Mouse (Mus musculus) CH12F3 (cell line): Measurements from ENCODE around the gene Pde4c.

Source experiments
- in situ Hi-C: fragments of 300-500 bp; cut with MboI; formaldehyde crosslinking; loops from 2 replicates; pipeline ENCODE4 v1.14.3; 2020; ENCODE audit warnings: low sequenced_read_pairs

Pde4c gene

DNA sequence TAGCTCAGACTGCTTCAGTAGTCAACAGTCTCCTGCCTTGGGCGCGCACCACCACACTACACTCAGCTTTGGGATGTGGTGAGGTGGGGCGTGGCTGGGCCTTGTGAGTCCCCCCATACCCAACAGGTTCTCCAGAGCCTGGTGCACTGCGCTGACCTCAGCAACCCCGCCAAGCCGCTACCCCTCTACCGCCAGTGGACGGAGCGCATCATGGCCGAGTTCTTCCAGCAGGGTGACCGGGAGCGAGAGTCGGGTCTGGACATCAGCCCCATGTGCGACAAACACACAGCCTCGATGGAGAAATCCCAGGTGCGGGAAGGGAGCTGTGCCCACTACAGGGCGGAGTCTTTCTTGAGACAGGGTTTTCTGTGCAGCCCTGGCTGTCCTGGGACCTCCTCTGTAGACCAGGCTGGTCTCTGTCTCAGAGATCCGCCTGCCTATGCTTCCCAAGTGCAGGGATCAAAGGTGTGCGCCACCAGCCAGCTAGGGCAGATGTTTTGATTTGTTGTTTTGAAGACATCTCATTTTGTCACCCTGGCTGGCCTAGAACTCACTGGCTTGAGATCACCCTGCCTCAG is 25.7 kb downstream of the Pde4c start:
- in situ Hi-C loops: loop anchor here (5.0 kb wide), 1 partner anchor 37 kb away; no protein-coding TSS in a partner anchor

DNA sequence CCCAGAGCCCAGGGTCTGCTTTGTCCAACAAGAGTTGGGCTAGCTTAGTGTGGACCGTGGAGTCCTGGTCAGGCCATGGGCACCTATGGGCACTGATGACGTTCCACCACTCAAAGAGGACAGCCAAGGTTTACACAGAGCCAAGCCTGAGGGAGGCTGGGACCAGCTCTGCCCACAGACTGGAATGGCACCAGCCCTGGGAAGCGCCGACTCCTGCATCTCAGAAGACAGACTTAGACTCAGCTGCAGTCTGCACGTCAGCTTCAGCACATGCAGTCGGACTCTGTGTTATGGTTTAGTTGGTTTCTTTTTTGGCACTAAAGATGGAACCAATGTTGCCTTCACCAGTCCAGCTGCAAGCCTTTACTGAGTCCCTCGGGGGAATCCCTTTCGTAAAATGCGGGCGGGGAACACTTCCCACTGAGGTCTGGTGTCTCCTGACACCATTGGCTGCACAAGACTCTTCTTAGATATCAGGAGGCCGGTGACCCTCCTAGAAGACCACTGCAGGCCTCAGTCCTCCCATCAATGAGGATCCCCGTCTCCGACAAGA is 26.7 kb downstream of the Pde4c start:
- in situ Hi-C loops: no loop called here

DNA sequence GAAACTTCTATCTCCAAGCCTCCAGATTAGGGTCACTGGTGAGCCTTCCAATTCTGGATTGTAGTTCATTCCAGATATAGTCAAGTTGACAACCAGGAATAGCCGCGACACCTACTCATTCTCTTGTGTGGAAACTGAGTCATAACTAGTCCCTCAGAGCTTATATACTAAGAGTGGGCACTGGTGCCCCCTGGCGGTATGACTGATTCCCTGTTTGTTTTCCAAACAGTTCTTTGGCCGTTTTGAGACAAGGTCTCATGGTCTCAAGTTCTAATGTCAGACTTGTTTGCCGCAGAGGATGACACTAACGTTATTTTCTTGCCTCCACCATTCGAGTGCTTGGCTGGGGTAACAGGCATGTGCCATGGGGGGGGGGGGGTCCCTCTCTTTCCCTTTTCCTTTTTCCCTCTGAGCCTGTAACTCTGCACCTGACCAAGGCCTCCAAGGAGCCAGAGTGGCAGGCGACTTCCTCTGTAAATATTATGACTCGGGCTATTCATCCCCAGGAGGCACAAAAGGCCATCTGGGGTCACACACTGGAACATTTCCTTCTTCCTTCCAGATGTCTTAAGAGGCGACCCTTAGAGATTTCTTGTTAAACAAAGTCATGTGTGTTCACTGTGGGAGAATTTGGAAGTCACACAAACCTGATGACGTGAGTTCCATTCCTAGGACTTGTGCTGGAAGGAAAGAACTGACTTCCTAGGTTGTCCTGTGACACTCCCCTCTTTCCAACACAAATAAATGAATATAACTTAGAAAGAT is 28.7 kb downstream of the Pde4c start:
- in situ Hi-C loops: no loop called here

DNA sequence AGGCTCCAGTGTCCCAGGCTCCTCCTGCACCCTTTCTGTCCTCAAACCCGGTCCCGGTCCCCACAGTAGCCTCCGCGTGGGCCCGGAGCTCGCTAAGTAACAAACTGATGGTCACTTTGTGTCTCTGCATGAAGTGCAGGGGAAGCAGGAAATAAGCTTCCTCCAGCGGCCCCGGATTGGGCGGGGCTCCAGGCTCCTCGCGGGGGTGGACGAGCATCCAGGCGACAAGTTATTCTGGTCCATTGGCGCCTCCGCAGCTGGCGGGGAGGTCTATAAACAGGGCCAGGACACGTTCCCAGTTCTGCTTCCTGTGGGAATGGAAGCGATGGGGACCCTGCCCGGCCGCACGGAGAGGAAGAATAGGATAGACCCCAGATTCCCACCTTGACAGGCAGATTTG is 29.6 kb downstream of the Pde4c start:
- in situ Hi-C loops: no loop called here

DNA sequence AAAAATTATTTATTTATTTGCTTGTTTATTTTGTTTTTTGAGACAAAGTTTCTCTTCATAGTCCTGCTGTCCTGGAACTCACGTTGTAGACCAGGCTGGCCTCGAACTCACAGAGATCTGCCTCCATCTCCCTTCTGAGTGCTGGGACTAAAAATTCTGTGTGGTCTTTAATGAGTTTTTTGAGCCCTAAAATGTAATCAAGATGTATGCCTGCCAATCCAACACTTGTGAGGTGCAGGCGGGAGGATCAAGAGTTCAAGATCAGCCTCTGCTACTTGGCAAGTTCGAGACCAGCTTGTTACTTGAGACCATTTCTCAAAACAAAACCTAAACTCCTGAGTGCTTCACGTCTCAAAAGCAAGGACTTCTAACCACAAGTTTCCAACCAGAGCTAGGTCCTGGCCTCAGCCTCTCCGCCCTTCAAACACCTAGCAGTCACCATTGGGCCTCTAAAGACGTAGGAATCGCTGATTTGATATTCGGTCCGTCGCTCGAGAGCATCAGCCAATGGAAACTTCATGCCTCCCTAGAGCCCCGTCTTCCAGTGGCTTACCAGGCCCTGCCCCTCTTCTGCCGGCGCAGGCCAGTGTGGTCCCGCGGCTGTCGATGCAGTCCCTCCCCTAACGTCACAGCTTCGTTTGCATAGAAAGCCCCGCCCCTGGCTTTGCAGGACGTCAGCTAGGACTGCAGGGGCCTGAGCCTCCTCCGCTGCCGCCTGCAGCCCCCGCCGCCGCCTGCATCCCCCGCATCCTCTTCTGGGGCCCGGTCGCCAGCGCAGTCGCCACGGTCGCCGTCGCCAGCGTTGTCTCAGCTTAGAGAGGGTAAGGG is 30.7 kb downstream of the Pde4c start, which contains the start of gene Rab3a:
Rab3a (plus strand) TSS at position 637 of the 828 bp plus-strand sequence.
- in situ Hi-C loops: no loop called here

DNA sequence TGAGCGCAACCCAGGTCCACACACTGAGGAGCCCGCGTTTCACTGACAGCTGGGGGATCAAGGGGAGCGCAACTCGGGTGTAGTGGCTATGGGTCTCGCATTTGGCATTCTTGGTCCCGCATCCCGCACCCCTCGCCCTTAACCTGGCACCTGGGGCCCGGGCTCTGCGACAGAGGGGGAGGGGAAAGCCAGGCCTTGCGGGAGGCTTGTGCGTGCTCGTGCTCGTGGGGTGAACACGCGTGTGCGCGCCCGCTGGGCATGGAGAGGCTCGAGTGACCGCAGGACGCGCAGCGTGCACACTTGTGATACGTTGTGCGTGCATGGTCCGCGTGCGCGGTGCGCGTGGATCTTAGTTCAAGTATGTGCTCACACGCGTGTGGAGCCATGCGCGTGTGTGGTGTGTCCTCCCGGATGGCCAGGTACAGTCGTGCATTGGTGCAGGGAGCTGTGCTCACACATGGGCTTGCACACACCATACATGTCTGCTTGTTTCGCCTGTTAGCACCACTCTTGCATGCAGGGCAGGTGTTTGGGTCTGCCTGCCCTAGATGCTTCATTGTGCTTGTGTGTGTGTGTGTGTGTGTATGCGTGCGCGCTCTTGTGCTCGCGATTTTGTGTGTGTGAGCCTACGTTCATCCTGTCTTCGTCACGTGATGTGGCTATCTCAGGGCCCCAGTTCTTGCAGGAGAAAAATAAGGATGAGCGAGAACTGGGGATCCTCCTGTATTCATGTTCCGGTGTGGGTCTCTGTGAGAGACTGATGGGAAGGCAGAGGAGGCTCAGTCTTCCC is 31.5 kb downstream of the Pde4c start:
- in situ Hi-C loops: no loop called here

DNA sequence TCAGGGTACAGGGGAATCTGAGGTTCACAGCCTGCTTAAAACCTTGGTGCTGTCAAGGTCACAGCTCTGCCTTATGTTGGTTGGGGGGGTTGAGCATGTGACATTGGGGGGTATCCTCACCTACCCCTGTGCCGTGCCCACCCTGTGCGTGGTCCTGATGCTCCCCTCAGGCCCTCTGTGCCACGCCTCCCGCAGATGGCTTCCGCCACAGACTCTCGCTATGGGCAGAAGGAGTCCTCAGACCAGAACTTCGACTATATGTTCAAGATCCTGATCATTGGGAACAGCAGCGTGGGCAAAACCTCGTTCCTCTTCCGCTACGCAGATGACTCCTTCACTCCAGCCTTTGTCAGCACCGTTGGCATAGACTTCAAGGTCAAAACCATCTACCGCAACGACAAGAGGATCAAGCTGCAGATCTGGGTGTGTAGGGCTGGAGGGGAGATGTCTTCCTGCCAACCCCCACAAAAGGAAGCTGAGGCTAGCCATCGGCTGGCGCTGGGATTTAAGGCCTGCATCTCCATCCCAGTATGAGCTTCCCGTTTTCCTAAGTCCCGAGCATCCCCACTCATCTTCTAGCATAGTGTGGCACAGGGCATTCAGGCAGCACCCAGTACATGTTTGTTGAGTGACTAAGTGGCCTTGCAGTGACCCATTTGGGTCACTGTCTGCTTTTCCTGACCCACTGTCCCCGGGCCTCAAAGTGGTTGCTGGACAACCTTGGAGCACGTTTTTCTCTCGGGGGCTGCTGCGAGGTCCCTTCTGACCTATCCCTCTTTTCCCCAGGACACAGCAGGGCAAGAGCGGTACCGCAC is 32.3 kb downstream of the Pde4c start:
- in situ Hi-C loops: no loop called here

DNA sequence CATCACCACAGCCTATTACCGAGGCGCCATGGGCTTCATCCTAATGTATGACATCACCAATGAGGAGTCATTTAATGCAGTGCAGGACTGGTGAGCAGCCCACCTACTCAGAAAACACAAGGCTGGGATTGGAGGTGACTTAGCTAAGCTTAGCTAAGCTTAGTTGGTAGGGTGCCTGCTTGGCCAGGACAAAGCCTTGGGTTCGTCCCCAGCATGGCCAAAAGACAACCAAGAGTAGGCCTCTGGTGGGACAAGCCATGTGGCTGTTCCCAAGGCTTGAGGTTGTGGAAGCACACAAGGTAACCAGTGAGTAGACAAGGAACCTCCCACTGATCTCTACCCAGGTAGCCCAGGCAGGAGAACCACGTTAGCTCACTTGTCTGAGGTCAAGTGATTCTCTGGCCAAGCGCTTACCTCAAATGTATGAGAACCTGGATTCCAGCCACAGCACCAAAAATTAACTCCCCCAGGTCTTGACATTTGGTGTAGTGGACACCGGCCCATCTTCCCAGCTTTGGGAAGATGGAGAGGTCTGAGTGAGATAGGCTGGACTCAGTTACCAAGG is 33.0 kb downstream of the Pde4c start:
- in situ Hi-C loops: no loop called here

DNA sequence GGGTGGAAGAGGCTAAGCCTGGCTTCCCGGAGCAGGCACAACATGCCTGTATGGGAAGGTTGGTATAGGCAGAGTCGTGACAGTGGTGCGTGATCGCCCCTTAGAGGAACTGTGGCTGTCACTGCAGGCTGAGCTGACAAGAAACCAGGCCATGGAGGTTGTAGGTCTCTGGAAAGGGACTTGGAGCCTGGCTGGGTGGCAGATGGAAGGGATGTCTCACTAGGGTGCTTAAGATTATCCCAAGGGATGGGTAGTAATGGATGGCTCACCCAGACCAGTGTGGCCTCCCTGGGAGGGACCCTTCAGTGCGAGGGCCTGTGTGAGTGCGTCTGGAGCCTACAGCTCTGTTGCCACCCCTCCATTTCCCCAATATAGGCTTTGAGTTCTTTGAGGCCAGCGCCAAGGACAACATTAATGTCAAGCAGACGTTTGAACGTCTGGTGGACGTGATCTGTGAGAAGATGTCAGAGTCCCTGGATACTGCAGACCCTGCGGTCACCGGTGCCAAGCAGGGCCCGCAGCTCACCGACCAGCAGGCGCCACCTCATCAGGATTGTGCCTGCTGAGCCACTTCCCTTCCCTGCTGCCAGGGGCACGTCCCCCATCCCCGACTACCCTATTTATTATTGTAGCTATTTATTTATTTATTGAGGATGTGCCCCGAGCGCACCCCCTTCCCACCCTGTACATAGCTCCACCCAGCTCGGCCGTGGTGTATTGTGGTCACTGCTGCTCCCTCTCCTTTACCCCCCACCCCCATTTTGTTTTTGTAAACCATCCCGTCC is 34.2 kb downstream of the Pde4c start:
- in situ Hi-C loops: no loop called here

DNA sequence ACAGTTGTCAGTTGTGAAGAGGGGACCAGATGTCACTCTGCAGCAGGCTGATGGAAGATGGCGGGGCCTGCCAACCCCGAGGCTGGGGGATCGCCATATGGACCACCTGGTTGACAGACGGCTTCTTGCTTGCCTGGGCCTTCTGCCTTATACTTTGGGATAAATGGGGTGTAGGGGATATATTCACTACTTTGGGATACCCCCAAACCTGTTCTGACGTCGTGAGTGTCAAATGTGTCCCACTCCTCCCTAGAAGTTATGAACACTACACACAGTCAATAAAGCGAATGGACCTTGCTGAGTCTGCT is 34.7 kb downstream of the Pde4c start:
- in situ Hi-C loops: no loop called here

DNA sequence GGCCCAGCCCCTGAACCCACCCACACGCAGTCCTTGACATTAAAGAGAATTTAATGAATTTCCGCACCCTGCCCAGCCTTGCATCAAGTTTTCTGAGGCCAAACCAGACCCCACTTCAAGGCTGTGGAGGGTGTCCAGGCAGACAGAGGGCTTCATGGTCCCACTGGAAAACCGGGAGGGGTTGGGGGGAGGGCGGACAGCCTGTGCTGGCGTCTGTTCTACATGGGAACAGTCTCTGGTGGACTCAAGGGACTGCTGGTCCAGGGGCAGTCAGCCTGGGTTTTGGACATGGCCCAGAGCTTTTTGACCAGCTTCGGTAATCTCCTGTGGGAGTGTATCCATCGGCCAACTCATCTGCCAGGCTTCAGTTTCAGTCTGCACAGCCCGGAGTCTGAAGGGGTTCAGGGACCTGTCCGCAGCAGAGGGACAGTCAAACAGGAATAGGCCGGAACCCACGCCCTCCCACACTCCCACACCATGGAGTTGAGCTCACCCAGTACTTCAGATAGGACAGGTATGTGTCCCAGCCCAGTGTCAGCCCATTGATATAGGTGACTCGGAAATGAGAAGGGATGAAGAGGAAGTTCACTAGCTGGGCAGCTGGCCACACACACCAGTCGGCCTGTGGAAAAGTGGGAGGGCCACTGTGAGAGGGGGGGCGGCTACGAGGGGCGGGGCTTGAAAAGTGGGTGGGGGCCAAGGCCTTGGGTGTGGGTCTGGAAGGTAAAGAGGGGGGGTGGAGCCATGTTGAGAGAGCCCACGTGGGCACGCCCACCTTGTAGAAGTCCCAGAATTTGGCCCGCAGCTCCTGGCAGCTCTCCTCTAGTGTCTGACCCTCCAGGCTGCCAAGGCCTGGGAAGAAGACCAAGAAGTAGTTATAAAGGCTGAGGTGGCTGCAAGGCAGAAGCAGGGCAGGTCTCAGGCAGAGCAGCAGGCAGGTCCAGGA is 35.4 kb downstream of the Pde4c start:
- in situ Hi-C loops: no loop called here

DNA sequence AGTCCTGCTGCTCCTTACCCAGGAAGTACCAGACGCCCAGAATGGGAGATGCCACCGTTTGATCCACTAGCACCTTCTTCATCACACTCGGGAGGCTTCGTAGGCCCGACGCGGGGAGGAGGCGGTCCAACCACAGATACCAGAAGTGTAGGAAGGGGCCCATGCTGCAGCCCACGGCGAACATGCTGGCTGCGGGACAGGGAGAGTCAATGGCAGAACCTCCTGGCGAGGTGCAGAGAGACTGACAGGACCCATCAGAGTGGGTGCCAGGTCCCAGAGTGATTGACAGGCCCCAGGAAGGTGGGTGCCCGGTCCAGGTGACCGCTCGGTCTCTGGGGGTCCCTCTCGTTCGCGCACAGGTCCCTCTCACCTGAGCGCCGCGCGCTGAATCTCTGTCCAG is 36.8 kb downstream of the Pde4c start:
- in situ Hi-C loops: no loop called here

DNA sequence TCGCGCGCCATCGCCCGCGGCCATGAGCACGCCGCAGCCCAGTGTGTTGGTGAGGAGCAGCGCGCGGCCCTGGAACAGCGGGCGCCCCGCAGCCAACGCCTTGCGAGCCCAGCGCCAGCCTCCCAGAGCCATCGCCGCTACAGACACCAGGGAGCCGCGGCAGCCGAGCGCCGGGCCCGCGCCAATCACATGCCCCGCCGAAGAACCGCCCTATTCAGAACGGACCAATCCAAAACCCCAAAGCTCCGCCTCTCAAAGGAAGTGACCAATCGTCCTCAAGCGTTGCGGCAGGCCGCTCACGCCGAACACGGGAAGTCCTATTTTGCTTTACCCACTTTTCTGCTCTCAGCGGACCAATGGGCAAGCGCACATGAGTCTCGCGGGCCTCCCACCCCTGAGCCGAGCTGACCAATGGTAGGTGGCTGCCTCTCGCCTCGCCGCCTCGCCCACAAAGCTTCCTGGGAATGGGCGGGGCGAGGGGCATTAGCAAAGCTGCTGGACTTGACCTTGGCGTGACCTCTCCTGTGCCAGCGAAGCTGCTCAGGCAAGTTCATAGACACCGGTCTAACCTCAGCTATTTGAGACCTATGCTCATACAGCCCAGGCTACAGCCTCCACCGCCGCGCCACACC is 37.4 kb downstream of the Pde4c start, which contains the start of gene Mpv17l2:
Mpv17l2 (minus strand) TSS at position 172 of the 632 bp plus-strand sequence.
- in situ Hi-C loops: no loop called here

DNA sequence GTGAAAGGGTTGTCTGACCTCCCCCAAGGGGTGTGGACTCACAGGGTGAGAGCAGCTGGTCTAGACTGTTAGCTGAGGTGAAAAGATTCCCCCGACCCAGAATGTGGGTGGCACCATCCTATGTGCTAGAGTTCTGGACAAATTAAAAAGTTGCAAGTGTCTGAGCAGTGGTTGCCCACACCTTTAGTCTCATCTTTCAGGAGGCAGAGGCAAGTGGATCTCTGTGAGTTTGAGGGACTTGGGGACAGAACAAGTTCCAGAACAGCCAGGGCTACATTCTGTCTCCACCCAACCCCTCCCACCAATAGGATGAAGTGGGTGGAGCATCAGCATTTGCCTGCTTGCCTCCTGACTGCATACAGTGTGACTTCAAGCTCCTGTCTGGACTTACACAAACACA is 38.6 kb downstream of the Pde4c start:
- in situ Hi-C loops: no loop called here

DNA sequence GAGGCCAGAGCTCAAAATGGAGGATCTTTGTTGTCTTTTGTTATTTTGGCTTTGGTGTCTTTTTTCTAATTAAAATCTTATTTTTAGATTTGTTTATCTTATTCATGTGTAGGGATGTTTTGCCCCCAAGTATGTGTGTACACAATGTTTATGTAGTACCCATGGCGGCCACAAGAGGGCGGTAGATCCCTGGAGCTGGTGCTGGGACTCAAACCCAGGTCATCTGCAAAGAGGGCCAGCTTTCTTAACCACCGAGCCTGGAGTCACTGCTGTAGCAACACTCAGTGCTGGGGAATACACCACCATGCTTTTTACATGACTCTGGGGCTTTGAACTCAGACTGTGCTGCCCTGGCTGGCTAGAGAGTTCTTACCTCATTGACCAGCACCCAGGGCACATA is 39.8 kb downstream of the Pde4c start:
- in situ Hi-C loops: no loop called here

DNA sequence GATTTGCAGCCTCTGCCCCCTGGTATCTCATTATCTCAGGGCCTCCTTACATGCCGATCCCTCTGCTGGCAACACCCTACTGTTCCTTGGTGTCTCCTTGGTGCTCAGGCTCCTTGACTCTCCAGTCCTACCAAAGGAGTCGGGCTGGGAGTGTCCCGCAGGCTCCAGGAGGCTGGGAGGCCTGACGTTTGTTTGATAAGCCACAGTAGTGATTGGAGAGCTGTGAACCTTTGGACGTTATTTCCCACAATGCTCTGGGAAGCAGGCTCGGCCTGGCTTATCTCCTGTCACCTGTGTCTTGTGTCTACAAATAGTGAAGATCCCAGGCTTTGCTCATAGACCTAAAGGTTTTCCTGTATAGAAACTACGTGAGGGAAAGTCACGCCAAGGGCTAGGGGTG is 40.5 kb downstream of the Pde4c start:
- in situ Hi-C loops: no loop called here

DNA sequence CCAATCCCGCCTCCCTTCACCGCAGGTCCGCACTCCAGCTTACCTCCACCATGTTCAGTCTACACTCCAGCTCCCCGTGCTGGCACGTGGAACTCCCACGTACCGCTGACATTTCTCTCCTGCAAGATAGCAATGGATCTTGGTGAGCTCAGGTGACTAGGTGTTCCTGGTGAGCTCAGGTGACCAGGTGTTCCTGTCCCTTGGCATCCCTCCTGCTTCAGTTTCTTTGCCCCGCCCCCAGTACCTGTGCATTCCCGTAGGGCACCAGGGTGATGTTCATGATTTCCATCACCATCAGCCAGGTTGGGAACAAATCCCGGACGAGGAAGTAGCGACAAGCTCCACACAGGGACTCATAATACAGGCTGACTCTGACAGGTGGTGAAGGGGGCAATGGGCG is 41.2 kb downstream of the Pde4c start:
- in situ Hi-C loops: no loop called here
